Mouse (Mus musculus) CH12.LX (cell line): ENCODE measurements around the gene Sult6b2.

Source experiments
- BHLHE40 ChIP-seq: IDR thresholded peaks from 2 replicates; pipeline ENCODE4 v1.6.1; 2011; ENCODE audit warnings: mild to moderate bottlenecking, low read depth, low read length, improper control_type of control experiment
- CTCF ChIP-seq, 2 experiments: IDR thresholded peaks in 1 of 2; conservative IDR thresholded peaks in 1 of 2; 2 replicates each; pipeline ENCODE4 v1.5.1; 2011 to 2012; ENCODE audit warnings: low read depth in 2 of 2, low read length in 2 of 2, improper control_type of control experiment in 1 of 2, inconsistent platforms in 1 of 2, mild to moderate bottlenecking in 1 of 2, moderate library complexity in 1 of 2
- E2F4 ChIP-seq: IDR thresholded peaks from 2 replicates; pipeline ENCODE4 v1.6.1; 2011; ENCODE audit warnings: low read depth, low read length, improper control_type of control experiment; ENCODE audit not compliant: insufficient replicate concordance
- EP300 ChIP-seq: IDR thresholded peaks from 2 replicates; pipeline ENCODE4 v1.6.1; 2011; ENCODE audit warnings: low read length, improper control_type of control experiment
- NELFE ChIP-seq: IDR thresholded peaks from 2 replicates; pipeline ENCODE4 v1.6.1; 2011; ENCODE audit warnings: low read depth, low read length, improper control_type of control experiment

- TF ChIP-seq BHLHE40 (no peak), E2F4 (no peak), NELFE (no peak), EP300 (no peak), CTCF (conservative IDR thresholded peaks at IDR 0.05 in 1 of 2, IDR thresholded peaks at IDR 0.05 in 1 of 2; ENCODE audit: low read depth in 2 of 2, low read length in 2 of 2) (no peak)
Observed at GRCm38 (mm10) chr6:142771643-142772042, 32.7 kb downstream of the Sult6b2 start.
